Mouse (Mus musculus) T-helper 2 cell (primary cell): ENCODE measurements around the gene Tle4.

Source experiments
- in situ Hi-C: fragments of 300-600 bp; cut with MboI, MseI; formaldehyde crosslinking; loops from one replicate; pipeline ENCODE4 v1.15.1; 2025; ENCODE audit warnings: high pct_unique_total_duplicates

Gene Tle4

GRCm38 (mm10) chr19:14591809-14592535 lies 5.9 kb downstream of the Tle4 start:
- in situ Hi-C loops = no loop called here

GRCm38 (mm10) chr19:14590154-14590553 lies 7.7 kb downstream of the Tle4 start:
- in situ Hi-C loops = no loop called here

GRCm38 (mm10) chr19:14588221-14589123 lies 9.4 kb downstream of the Tle4 start:
- in situ Hi-C loops = loop anchor here (5.0 kb wide), 1 partner anchor 56 kb away; no protein-coding TSS in a partner anchor

GRCm38 (mm10) chr19:14586171-14586570 lies 11.7 kb downstream of the Tle4 start:
- in situ Hi-C loops = loop anchor here (5.0 kb wide), 1 partner anchor 54 kb away; no protein-coding TSS in a partner anchor

- in situ Hi-C loops = loop anchor here (5.0 kb wide), 1 partner anchor 53 kb away; no protein-coding TSS in a partner anchor
Observed at GRCm38 (mm10) chr19:14585731-14586130, 12.1 kb downstream of the Tle4 start.

GRCm38 (mm10) chr19:14585235-14585634 lies 12.6 kb downstream of the Tle4 start:
- in situ Hi-C loops = loop anchor here (5.0 kb wide), 1 partner anchor 53 kb away; no protein-coding TSS in a partner anchor

- in situ Hi-C loops = loop anchor here (10.0 kb wide), 2 partner anchors 114 to 324 kb away; no protein-coding TSS in a partner anchor
Observed at GRCm38 (mm10) chr19:14578698-14579097, 19.2 kb downstream of the Tle4 start.

- in situ Hi-C loops = loop anchor here (10.0 kb wide), 2 partner anchors 113 to 323 kb away; no protein-coding TSS in a partner anchor
Observed at GRCm38 (mm10) chr19:14578016-14578415, 19.8 kb downstream of the Tle4 start.

- in situ Hi-C loops = loop anchor here (10.0 kb wide), 2 partner anchors 112 to 322 kb away; no protein-coding TSS in a partner anchor
Observed at GRCm38 (mm10) chr19:14576311-14576710, 21.5 kb downstream of the Tle4 start.

DNA sequence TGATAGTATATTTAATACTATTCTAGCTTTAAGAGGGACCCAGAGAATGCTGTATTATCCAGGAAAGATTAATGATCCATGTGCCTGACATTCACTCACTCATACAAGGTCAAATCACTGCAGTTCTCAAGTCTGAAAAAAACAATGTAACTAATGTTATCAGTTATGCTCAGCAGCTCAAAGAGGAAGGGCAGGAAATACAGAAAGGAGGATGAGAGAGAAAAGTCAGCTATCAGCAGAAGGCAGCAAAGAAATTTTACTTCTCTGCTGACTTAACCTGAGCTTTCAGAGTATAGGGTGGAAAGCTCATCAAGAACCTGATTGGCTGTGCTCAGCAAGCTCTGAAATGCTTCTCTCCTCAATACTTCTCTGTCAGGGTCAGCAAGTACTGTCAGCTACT lies 29.0 kb downstream of the Tle4 start:
- in situ Hi-C loops = no loop called here

GRCm38 (mm10) chr19:14567081-14567480 lies 30.8 kb downstream of the Tle4 start:
- in situ Hi-C loops = no loop called here

GRCm38 (mm10) chr19:14566564-14567021 lies 31.3 kb downstream of the Tle4 start:
- in situ Hi-C loops = no loop called here

GRCm38 (mm10) chr19:14565424-14566069 lies 32.3 kb downstream of the Tle4 start:
- in situ Hi-C loops = no loop called here

DNA sequence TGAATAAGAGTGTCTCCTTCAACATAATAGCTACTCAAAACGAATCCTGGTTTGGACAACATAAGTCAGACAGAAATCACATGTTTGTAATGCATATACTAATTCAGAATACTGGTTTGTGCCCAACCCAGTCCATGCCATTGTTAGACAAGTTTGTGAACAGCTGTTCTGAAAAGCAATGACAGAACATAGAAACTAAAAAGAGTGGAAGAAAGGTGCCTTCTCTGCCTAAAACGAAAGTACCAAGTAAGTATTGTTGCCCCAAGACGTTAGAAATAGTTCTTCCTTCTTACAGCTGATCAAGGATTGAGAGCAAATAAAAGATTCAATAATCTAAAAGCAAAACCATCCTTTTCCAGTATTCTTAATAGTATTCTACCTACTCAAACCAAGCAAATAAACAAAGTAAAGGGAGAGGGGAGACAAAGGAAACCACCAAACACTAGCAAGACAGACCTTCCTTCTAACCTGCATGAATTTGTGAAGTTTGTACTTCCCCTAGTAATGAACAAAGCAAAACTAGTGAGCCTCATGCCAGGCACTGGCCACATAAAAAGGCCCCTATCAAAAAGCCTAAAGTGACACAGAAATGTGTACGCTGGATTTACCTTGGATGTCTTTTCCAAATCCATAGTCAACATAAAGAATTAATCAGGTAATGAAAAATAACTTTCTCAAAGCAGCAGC lies 34.4 kb downstream of the Tle4 start:
- in situ Hi-C loops = no loop called here

- in situ Hi-C loops = loop anchor here (25.0 kb wide), 1 partner anchor 1864 kb away; no protein-coding TSS in a partner anchor
Observed at GRCm38 (mm10) chr19:14547871-14548270, 50.0 kb downstream of the Tle4 start.

DNA sequence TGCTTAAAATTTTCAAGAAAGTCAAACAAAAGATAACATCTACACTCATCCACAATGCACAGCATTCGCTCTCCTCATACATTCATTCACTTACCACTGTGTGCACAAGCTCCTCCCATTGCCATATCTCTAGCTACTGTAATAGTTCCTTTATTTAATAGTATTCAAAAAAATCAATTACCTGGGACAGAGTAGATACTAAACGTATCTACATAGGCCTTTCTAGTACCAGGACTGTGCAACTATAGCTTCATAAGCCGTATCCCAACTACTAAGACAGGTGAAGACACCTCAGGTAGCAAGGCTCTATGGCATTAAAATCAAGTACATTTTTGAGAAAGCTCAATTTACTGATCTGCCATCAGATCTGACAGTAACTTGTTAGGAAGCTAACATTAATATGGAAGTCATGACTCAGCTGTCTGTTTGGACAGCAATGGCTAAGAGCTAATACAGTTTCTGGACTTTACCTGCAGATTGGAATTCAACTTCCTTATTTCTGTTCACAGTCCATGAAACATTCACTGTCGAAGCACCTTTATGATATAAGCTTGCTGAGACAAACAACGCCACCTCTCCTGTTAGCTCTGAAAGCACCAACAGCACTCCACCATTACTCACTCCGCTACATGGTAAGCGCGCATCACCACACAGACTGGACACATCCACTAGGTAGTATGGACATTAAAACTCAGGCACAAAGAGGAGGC lies 50.6 kb downstream of the Tle4 start:
- in situ Hi-C loops = loop anchor here (25.0 kb wide), 1 partner anchor 1865 kb away; no protein-coding TSS in a partner anchor

DNA sequence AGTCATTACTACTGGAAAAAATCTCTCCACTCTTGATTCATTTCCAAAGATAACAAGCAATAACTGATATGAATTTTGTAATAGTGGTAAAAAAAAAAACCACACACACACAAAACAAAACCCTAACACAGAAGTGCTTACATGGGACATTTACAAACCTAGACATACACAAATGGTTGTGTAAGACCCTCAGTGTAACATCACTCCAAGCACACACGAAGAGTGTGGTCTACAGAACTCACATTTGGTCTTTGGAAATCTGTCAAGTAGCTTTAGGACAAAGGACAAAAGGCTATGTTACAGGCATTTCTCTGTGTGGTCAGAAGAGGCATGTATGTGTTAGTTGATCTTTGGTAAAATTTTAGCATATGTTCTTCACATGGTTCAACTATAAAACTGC lies 52.4 kb downstream of the Tle4 start:
- in situ Hi-C loops = loop anchor here (25.0 kb wide), 1 partner anchor 1867 kb away; no protein-coding TSS in a partner anchor

GRCm38 (mm10) chr19:14543305-14543704 lies 54.5 kb downstream of the Tle4 start:
- in situ Hi-C loops = loop anchor here (25.0 kb wide), 1 partner anchor 1869 kb away; no protein-coding TSS in a partner anchor

- in situ Hi-C loops = loop anchor here (25.0 kb wide), 1 partner anchor 1872 kb away; no protein-coding TSS in a partner anchor
Observed at GRCm38 (mm10) chr19:14540678-14541077, 57.2 kb downstream of the Tle4 start.

DNA sequence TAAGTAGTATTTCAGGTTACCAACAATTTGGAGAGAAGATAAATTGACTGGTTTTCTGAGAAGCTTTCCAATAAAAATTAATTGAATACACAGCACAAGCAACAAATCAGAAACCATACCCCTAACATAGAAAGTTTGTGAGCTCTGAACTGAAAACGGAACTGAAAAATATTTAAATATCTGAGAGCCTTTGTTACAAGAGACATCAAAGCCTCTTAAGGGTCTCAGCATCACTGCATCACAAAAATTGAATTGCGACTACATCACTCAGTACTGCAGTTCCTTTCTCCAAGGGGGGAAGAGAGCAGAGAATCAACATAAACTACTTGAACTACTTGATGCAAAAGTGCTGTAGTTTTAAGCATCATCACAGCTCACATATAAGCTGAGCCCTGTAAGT lies 61.2 kb downstream of the Tle4 start:
- in situ Hi-C loops = loop anchor here (10.0 to 25.0 kb wide), 2 partner anchors 52 to 1876 kb away; no protein-coding TSS in a partner anchor
